Mouse (Mus musculus): ENCODE measurements around the gene Ralgapa2.
"Not testable (repeated sequence)": the region's sequence is repeated elsewhere in the genome, so short reads cannot be mapped to it uniquely, and the experiment has no call there.

The Ralgapa2 gene

DNA sequence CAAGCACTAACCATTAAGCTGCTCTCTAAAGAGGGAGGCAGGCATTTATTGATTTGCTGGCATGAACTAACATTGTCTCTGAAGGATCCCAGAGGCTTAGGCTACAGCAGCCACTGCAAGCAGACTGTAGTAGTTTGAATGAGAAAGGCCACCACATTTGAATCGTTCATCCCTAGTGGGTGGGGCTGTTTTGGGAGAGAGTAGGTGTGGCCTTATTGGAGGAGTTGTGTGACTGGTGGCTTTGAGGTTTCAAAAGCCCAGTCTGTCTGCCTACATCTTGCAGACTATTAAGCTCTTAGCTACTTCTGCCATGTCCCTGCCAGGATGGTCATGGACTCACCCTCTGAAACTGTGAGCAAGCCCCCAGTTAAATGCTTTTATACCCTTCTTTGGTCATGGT is 15.1 kb downstream of the Ralgapa2 start:
- no peak for DNase-seq

DNA sequence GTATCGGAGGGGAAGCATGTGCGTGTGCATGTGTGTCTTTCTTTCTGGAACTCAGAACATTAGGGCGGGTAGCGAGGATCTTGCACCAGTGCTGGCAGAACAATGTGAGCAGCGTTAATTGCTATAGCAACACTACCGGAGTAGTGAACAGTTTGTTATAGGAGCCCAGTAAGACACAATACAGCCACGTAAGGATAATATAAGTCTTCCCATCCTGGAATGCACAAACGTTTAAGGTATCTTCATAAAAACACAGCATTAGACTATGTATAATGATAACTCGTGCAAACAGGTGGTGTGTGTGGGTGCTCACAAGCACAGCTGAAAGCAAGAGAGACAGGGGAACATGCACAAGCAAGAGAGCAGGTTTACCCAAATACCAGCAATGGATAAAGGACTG is 16.4 kb downstream of the Ralgapa2 start:
- DNase-seq = no peak

DNA sequence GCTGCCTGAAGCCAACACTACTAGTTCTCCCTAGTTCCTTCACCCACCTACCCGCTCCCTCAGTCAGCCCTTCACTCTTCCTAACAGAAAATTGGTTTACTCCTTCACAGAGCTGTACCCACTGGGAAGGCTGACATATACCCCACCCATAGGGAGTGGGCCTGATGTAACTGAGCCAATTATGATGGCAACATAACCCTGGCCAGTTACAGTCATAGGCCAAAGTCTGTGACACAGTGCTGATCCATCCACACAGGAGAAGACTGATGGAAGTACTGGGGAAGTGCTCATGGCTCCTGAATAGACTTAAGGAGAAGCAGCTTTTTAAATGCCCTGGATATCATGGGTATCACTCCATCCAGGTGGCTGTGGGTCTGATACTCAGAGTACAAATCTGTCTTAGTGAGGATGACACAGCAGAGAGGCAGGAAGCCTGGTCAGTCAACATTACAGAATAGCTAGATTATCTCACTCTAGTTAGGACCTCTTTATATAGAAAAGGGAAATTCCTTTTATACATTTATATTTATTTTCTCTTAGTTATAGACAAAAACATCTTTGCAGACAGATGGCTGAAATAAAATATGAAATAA is 18.7 kb downstream of the Ralgapa2 start:
- no peak for DNase-seq

DNA sequence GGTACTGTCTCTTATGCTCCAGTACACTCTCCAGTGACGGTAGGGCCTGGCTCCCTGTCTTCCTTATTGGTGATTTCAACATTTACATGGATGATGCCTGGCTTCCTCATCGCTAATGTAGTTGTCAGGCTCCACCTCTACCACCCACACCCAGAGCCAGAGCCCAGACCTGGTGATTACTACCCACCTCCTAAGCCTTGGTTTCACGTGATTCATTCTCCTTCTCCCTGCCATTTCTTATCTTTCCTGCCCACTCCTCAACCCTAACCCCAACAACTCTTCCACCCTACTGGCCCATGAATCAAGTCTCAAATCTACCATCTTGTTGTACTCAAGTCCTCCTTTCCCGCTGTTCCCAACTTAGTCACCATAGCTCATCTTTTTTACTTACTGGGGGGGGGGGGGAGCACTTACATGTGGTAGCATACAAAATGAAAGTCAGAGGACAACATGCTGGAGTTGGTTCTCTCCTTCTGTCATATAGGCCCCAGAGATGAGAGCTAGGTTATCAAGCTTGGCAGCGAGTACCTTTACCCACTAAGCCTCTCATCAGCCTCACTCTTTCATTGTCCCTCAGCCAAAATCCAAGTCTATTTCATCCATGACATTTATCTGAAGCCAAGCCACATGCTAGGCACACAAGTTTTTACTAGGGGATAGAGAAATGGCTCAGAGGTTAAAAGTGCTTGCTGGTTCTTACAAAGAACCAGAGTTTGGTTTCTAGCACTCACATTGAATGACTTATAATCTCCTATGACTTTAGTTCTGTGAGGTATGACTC is 20.1 kb downstream of the Ralgapa2 start:
- DNase-seq = no peak

DNA sequence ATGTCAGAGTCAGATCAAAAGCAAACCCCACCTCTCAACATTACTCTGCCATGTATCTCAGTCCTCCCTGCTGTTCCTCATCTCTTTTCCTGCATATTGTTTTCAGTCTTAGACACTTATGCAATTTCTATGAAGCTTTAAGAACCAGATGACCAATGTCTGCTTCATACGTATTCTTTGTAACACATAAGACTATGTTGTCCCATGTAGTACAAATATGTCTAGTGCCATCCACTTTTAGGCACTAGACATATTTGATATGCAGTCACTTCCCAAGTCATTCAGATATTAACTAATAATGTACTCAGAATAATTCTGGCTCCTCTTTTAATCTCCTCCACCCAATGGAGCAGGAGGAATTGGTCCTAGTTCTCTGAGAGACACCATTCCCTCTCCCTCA is 21.2 kb downstream of the Ralgapa2 start:
- DNase-seq = no peak

DNA sequence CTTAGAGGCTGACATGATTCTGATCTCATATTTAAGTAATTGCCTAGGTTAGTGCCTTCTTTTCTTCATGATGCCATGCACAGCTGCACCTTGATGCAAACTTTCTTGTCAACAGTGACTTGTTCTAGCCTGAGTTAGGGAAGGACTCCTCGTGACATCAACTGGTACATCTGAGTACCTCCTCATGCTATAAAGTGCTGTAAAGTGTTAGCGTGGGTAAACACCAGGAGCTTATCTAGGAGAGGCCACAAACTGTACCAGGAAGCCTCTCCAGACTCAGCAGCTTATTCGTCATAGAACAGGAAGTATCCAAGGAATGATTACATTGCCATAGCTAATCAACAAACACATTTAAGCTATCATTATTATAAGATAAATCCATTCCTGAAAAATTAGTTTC is 23.9 kb downstream of the Ralgapa2 start:
- DNase-seq = no peak

DNA sequence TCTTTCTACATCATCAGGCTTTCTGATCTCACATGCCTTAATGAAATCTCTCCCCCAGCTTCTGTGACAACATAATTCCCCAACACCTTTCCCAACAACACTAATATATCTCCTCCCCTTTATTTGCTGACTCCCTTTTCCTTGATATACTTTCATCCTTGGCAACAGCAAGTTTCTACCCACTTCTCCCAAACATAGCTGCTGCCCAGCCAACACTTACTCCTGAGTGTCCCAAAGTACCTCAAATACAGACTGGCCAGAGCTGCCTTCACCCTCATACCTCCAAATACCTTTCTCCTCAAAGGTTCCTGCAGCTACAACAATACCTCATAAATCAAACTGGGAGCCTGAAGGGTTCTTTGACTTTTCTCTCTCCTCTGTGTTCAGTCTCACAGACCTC is 29.3 kb downstream of the Ralgapa2 start:
- no peak for DNase-seq

DNA sequence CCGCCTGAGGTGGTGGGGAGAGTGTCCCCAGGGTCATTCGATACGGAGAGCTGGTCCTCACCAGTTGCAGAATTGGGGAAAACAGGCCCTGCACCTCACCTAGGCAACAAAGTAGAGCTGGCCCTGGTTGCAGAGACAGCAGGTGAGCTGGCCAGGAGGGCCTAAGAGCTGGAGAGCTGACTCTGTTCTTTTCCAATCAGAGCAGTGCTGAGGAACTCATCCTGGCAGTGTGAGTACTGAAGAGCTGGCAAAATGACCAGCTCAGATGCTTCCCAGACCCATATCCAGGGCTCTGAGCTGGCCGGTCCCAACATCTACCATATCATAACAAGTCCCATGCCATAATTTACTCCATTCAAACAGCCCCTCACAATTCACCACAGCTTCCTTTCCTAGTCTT is 34.7 kb downstream of the Ralgapa2 start:
- no peak for DNase-seq

DNA sequence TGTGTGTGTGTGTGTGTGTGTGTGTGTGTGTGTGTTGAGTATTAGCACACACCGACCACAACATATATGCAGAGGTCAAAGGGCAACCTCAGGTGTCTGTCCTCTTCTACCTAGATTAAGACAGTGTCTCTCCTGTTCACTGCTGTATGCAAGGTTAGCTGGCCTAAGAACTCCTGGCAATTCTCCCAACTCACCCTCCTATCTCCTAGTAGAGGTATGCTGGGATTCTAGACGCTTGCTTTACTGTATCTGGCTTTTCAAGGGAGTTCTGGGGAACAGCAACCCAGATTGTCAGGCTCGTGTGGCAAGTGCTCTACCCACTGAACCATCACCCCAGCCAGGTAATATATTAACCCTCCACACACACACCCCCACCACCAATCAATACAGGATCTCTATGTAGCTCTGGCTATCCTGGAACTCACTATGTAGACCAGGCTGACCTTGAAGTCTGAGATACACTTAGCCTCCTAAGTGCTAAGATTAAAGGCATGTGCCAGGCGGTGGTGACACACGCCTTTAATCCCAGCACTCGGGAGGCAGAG is 35.6 kb downstream of the Ralgapa2 start:
- no peak for DNase-seq

DNA sequence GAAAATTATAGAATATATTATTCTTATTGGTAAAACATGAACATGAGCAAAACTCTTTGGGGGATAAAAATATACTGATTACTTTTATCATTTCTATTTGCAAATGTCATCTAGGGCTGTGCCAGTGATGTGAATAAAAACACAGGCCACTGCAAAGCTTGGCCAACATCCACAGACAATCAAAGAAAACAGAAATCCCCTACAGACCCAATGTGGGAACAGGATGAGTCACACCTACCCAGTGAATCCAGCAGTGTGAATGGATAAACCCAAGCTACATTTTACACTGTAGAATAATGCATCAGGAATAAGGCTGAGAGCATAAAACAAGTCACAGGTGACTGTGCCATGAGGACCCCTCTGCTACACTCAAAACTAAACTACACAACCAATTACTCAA is 36.1 kb downstream of the Ralgapa2 start:
- no peak for DNase-seq

DNA sequence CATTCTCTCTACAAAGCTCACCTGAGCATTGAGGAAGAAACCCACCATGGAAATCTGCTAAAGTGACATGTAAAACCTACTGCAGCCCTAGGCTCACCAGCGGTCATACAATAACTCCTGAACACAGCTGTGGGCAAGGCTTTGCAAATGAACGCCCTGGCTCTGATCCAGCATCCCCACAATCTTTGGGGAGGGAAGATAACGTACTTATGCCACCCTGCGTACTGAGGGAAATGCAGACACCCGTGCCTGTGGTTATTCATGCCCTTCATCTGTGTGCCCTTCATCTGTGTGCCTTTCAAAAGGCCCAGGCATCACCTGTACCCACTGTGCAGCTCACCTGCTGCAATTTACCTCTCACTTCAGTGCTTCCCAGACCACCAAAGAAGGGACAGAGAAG is 41.2 kb downstream of the Ralgapa2 start:
- no peak for DNase-seq

DNA sequence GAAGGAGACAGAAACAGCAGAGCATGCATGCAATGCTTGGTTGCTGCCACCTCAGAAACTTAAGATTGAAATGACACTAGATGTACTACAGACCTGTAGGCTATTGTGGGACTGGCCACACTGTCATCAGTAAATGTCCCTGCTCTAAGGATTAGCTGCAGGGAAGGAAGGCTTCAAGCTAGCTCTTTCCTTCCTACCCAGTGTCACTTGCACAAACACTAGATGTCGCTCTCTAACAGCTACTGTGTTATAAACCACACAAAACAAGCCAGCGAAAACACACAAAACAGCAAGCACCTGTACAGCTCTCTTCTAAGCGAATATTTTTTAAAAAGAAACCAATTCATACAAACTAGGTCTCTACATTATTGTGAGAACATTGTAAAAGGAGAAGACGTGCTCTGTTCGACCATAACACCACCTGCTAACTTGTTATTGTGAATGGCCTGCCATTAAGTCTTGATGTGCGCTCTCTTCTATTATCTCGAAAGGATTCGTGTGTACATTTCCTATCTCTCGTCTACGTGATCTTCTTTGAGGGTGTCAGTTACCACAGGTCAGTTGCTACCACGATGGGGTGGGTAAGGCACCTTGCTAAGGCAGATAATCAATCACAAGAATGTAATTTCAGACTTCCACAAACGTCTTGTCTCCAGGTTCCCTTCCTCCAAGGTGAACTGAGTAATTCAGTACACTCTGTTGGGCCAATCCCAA is 42.3 kb downstream of the Ralgapa2 start:
- DNase-seq = peak; percentile 9

DNA sequence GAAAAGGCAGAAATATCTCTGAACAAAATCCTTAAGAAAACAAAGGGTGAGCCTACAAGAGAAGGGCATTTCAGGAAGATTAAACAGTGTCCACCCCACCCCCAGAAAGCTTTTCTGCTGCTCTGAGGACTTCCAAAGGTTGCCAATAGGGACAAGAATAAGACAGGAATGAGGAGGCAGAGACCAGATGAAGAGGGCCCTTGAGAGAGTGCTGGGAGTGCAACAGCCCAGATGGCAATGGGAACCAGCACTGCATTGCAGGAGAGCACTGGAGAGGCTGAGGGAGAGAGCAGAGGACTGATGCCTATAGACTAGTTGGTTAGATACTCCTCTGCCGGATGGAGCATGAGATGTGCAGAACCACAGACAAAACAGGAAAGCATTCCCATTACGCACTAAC is 43.2 kb downstream of the Ralgapa2 start:
- no peak for DNase-seq

DNA sequence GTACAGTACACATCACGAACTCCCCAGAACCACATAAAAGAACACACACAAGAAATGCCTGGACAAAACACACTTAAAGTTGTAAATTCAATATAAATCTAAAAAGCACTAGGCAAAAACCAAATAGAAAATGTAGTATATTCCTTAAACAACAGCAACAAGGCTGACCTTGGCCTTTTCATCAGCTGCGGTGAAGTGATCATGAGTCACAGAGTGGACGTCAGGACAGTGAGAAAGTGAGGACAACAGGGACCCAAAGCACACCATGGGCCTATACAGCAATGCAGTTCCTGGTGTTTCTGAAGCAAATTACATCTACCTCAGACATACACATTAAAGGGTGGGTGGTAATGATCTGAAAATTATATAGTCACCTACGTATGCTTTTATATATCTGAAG is 44.1 kb downstream of the Ralgapa2 start:
- DNase-seq = no peak

DNA sequence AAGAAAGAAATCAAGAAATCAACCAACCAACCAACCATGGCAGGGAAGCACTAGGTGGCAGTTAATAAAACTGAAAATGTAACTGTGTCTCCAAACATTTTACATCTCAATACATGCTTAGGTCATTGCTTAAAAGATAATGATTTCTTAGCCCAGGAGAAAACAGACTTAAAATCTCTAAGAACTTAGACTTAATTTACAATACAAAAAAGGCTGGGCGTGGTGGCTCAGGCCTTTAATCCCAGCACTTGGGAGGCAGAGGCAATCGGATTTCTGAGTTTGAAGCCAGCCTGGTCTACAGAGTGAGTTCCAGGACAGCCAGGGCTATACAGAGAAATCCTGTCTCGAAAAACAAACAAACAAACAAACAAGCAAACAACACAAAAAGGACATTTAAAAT is 45.3 kb downstream of the Ralgapa2 start:
- not testable (repeated sequence) for DNase-seq

DNA sequence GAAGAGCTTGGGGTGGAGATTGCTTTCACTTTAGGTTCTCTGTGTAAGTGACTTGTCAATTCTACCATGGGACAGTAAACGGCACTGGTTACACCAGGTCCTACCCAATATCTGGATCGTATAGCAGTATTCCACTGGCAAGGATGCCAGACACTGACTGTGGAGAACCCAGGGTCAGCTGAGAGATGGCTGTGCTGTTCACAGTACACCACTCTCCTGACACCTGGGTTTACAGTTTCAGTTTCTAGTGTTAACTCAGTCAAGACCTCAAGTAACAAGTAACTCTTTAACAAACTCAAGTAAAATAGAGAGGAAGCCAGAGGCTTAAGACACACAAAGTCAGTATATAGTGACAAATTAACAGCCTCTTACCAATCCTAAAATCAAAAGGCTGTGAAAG is 54.6 kb downstream of the Ralgapa2 start:
- no peak for DNase-seq

DNA sequence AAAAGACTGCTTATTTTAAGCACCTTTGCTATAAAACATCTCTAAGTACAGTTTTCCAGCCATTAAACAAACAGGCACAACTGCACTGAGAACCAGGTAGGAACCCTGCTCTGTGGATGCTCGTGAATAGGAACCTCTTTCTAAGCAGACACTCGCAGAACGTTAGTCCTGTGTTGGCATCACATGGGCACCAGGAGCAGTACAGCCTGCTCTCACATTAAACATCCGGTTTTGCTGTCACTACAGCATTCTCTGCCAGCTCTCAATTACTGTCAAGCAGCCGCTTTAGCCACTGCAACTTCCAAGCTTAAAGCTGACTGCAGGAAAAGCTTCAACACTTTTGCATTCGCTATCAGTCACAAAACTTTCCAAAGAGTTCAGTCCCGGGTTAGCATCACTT is 55.5 kb downstream of the Ralgapa2 start:
- DNase-seq = no peak

DNA sequence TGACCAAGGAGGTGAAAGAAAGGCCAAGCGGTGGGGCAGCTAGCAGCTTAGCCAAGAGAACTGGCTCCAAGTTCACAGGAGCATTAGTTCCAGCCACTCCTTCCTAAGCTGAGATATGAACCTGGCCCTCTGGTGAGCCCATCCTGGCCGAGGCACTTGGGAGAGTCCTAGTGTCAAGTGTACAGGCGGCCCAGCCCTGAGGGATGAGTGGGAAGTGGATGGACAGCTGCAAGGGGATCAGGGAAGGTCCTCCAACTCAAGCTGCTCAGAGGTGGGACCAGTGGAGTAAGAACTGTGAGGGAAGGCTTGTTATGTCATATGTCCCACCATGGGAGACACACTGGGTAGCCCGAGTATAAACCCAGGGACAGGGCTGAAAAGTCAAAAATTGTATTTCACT is 56.1 kb downstream of the Ralgapa2 start:
- DNase-seq = no peak

DNA sequence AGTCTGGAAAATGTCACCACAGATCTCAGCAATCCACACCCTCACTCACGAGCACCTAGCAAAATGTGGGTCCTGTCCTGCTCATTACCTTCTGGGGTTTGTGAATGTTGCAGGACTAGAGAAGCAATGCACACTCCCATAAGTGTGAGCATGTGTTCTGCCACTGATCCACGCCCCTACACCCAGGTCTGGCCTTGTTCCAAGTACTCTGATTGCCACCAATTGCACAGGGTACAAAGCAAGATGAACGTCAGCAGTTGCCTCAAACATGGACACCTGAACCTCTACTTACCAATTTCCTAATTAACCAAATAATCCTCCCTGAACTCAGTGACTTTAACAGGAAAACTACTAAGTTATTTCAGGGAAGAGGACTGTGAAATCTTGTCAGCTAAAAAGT is 68.1 kb downstream of the Ralgapa2 start:
- no peak for DNase-seq

DNA sequence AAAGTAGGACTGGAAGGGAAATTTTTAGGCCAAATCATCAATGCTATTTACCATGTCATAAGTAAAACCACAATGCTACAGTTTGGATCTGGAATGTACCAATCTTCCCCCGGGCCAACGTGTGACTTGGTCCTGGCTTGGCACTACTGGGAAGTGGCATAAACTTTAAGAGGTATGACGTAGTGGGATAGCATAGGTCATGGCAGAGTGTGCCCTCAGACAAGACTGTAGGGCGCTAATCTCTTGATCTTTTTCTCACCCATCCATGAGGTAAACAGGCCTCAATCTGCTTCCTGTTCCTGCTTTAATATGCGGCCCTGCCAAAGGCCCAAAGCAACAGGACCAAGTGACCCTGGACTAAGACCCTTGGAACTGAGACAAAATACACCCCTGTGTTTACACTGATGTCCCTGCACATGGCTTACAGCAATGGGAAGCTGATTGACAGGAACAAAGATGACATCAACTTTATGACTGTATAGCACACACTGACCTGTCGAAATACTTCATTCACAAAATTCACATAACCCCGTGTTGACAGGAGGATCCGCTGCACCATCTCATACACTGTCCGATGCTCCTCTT is 68.8 kb downstream of the Ralgapa2 start:
- DNase-seq = no peak

DNA sequence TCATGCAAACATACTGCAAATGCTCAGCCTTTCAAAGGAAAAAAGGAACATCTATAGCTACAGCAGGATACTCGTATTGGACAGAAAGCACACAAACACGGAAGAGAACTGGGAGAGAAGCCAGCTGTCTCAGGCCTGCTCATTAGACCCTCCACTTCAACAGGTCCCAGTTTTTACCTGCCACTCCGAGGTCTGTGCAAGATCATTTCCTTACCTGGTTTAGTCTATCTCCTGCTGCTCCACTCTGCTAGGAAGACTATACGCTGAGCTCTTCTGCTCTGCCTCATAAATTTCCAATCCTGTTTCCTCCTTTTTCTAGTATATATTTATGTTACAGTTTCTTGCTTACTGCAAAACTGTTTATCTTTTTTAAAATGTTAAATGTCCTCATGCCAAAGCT is 70.4 kb downstream of the Ralgapa2 start:
- no peak for DNase-seq

DNA sequence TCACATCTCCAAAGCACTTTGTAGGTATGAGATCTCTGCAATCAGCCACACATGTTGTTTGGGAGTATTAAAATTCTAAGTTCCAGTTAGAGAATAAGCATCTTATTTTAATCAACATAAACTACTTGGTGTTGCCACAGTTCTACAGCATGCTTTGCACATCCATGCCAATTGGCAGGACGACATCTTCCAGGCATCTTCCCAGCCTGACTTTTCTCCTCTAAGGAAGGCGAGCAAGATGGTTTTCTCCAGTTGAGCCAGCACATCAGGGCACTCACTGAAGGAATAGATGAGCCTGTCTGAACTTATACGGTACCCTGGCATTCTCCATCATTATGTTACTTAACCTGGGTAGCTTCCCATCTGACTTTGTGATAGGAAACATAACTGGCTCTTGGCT is 83.4 kb downstream of the Ralgapa2 start:
- no peak for DNase-seq

DNA sequence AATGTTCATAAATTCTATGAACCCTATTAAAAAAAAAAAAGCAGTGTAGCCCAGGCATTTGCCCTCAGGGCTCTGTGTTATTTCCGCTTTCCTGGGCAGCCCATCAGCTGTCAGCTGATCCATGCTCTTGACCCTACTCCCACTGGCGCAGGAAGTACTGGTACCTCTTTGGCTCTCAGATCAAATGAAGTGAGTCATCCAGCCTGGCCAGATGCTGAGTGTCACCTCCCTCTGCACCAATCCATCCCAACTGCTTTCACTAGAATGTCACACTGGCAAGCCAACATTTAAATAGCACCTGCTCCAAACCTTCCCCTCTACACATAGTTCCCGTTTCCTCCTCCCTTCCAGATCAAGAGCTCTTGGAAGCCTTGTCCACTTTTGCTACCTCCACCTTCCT is 84.8 kb downstream of the Ralgapa2 start:
- DNase-seq = no peak

DNA sequence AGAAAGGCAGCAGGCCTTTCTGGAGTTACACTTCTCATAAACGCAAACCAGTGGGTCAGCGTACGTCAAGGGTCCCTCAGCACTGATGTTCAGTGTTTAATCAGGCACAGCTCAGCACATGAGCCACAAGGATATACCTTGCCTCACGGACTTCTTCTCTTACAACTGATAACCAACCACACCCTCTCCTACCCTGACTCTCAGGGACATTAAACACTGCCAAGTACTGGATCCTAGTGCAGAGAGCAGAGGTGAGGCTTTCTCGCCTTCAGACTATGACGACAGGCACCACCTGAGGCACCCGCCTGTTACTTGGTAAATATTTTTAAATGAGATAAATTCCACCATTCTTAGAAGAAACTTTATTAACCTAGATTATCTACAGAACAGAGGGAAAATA is 85.8 kb downstream of the Ralgapa2 start:
- DNase-seq = no peak
